Mouse (Mus musculus) MEL (cell line): Measurements from ENCODE around the gene Cby3. TPM values are rescaled to one million over a fixed set of nuclear protein-coding genes. Genes with fewer than 3 reads are reported as not detected.

Experiments used
- DNase-seq: peaks from one replicate; pipeline ENCODE4 v3.0.0; 2011; ENCODE audit warnings: low read depth, low spot score
- H3K27ac ChIP-seq: 2 replicates; pipeline ENCODE4 v1.5.1; 2012; ENCODE audit warnings: low read depth, mild to moderate bottlenecking, control low read depth, low read length, moderate library complexity; ENCODE audit not compliant: control insufficient read depth
- H3K27me3 ChIP-seq, 2 experiments: fragments of 150-350 bp in 1 of 2; sonication (generic) in 1 of 2; 2 replicates each; pipeline ENCODE4 v1.6.1; 2012; ENCODE audit warnings: low read length in 2 of 2, mild to moderate bottlenecking in 2 of 2, improper control_type of control experiment in 1 of 2, moderate library complexity in 1 of 2; ENCODE audit not compliant: insufficient read depth in 2 of 2, control insufficient read depth in 1 of 2
- H3K36me3 ChIP-seq, 2 experiments: 2 replicates each; pipeline ENCODE4 v1.6.1; 2012 to 2014; ENCODE audit warnings: low read length in 2 of 2, improper control_type of control experiment in 1 of 2, inconsistent platforms in 1 of 2, mild to moderate bottlenecking in 1 of 2; ENCODE audit not compliant: insufficient read depth in 2 of 2, control insufficient read depth in 1 of 2
- H3K4me1 ChIP-seq, 2 experiments: fragments of 150-350 bp in 1 of 2; sonication (generic) in 1 of 2; 2 replicates each; pipeline ENCODE4 v1.6.1; 2012; ENCODE audit warnings: low read length in 2 of 2, improper control_type of control experiment in 1 of 2, mild to moderate bottlenecking in 1 of 2; ENCODE audit not compliant: insufficient read depth in 2 of 2, control insufficient read depth in 1 of 2
- H3K4me3 ChIP-seq, 2 experiments: fragments of 150-350 bp in 1 of 2; sonication (generic) in 1 of 2; 2 replicates each; pipeline ENCODE4 v1.5.1; 2012; ENCODE audit warnings: low read depth in 2 of 2, low read length in 2 of 2, mild to moderate bottlenecking in 2 of 2, moderate library complexity in 2 of 2, control low read depth in 1 of 2, improper control_type of control experiment in 1 of 2; ENCODE audit not compliant: control insufficient read depth in 1 of 2, insufficient read depth in 1 of 2
- H3K79me2 ChIP-seq: 2 replicates; pipeline ENCODE4 v1.6.1; 2012; ENCODE audit warnings: mild to moderate bottlenecking, low read length, moderate library complexity; ENCODE audit not compliant: control insufficient read depth, poor library complexity, insufficient read depth
- H3K9ac ChIP-seq: 2 replicates; pipeline ENCODE4 v1.6.1; 2012; ENCODE audit warnings: low read depth, mild to moderate bottlenecking, control low read depth, low read length, moderate library complexity; ENCODE audit not compliant: control insufficient read depth, poor library complexity, severe bottlenecking
- H3K9me3 ChIP-seq: fragments of 150-350 bp; sonication (generic); replicated peaks from 2 replicates; pipeline ENCODE4 v1.6.1; 2012; ENCODE audit warnings: mild to moderate bottlenecking, low read length, improper control_type of control experiment, moderate library complexity; ENCODE audit not compliant: insufficient read depth
- BHLHE40 ChIP-seq: IDR thresholded peaks from 2 replicates; pipeline ENCODE4 v1.6.1; 2012; ENCODE audit warnings: low read depth, mild to moderate bottlenecking, inconsistent platforms, low read length, improper control_type of control experiment, borderline replicate concordance
- CHD1 ChIP-seq: IDR thresholded peaks from 2 replicates; pipeline ENCODE4 v1.6.1; 2012; ENCODE audit warnings: low read depth, mild to moderate bottlenecking, inconsistent platforms, low read length, improper control_type of control experiment
- CHD2 ChIP-seq: IDR thresholded peaks from 2 replicates; pipeline ENCODE4 v1.6.1; 2011; ENCODE audit warnings: low read length, improper control_type of control experiment
- CTCF ChIP-seq, 3 experiments: IDR thresholded peaks in 2 of 3; conservative IDR thresholded peaks in 1 of 3; 2 replicates each; pipeline ENCODE4 v1.5.1; 2011 to 2012; ENCODE audit warnings: low read length in 3 of 3, low read depth in 2 of 3, mild to moderate bottlenecking in 2 of 3, improper control_type of control experiment in 1 of 3, inconsistent platforms in 1 of 3, mixed read lengths in 1 of 3, moderate library complexity in 1 of 3; ENCODE audit not compliant: control insufficient read depth in 1 of 3, insufficient read depth in 1 of 3, poor library complexity in 1 of 3, severe bottlenecking in 1 of 3
- E2F4 ChIP-seq: IDR thresholded peaks from 2 replicates; pipeline ENCODE4 v1.6.1; 2011; ENCODE audit warnings: low read depth, low read length, improper control_type of control experiment, borderline replicate concordance
- ELF1 ChIP-seq: IDR thresholded peaks from 2 replicates; pipeline ENCODE4 v1.6.1; 2014; ENCODE audit warnings: low read depth, mild to moderate bottlenecking, inconsistent platforms, low read length, improper control_type of control experiment, moderate library complexity
- GABPA ChIP-seq: IDR thresholded peaks from 2 replicates; pipeline ENCODE4 v1.6.1; 2012; ENCODE audit warnings: low read depth, mild to moderate bottlenecking, inconsistent platforms, low read length, improper control_type of control experiment, moderate library complexity
- GATA1 ChIP-seq: IDR thresholded peaks from 2 replicates; pipeline ENCODE4 v1.6.1; 2011; ENCODE audit warnings: low read depth, low read length, improper control_type of control experiment
- HCFC1 ChIP-seq: IDR thresholded peaks from 2 replicates; pipeline ENCODE4 v1.6.1; 2012; ENCODE audit warnings: low read depth, mild to moderate bottlenecking, inconsistent platforms, low read length, improper control_type of control experiment, moderate library complexity
- JUND ChIP-seq: IDR thresholded peaks from 2 replicates; pipeline ENCODE4 v1.6.1; 2011; ENCODE audit warnings: low read depth, mild to moderate bottlenecking, improper control_type of control experiment, low read length
- KAT2A ChIP-seq: conservative IDR thresholded peaks from 2 replicates; pipeline ENCODE4 v1.6.1; 2012; ENCODE audit warnings: low read depth, low read length, improper control_type of control experiment, inconsistent platforms
- MAZ ChIP-seq: IDR thresholded peaks from 2 replicates; pipeline ENCODE4 v1.6.1; 2012; ENCODE audit warnings: low read depth, mild to moderate bottlenecking, inconsistent platforms, low read length, improper control_type of control experiment
- MEF2A ChIP-seq: IDR thresholded peaks from 2 replicates; pipeline ENCODE4 v1.6.1; 2014; ENCODE audit warnings: low read depth, mild to moderate bottlenecking, inconsistent platforms, low read length, improper control_type of control experiment; ENCODE audit not compliant: poor library complexity, insufficient replicate concordance, severe bottlenecking; ENCODE audit errors: extremely low read depth
- MXI1 ChIP-seq: IDR thresholded peaks from 2 replicates; pipeline ENCODE4 v1.6.1; 2011; ENCODE audit warnings: mild to moderate bottlenecking, low read depth, low read length, improper control_type of control experiment
- MYB ChIP-seq: IDR thresholded peaks from 2 replicates; pipeline ENCODE4 v1.6.1; 2011; ENCODE audit warnings: mild to moderate bottlenecking, low read depth, low read length, improper control_type of control experiment
- MYC ChIP-seq: IDR thresholded peaks from 2 replicates; pipeline ENCODE4 v1.6.1; 2011; ENCODE audit warnings: low read depth, mild to moderate bottlenecking, low read length, improper control_type of control experiment, moderate library complexity
- NELFE ChIP-seq: IDR thresholded peaks from 2 replicates; pipeline ENCODE4 v1.6.1; 2011; ENCODE audit warnings: low read depth, low read length, improper control_type of control experiment
- NRF1 ChIP-seq: IDR thresholded peaks from 2 replicates; pipeline ENCODE4 v1.6.1; 2014; ENCODE audit warnings: low read depth, mild to moderate bottlenecking, inconsistent platforms, low read length, improper control_type of control experiment, moderate library complexity; ENCODE audit not compliant: poor library complexity, insufficient read depth, severe bottlenecking
- POLR2A ChIP-seq, 2 experiments: IDR thresholded peaks; 2 replicates each; pipeline ENCODE4 v1.6.1; 2011 to 2012; ENCODE audit warnings: low read length in 2 of 2, mild to moderate bottlenecking in 2 of 2, control low read depth in 1 of 2, improper control_type of control experiment in 1 of 2, low read depth in 1 of 2, moderate library complexity in 1 of 2; ENCODE audit not compliant: control insufficient read depth in 1 of 2, insufficient read depth in 1 of 2, poor library complexity in 1 of 2
- POLR2AphosphoS2 ChIP-seq: IDR thresholded peaks from 2 replicates; pipeline ENCODE4 v1.6.1; 2011; ENCODE audit warnings: low read length, improper control_type of control experiment
- RAD21 ChIP-seq: IDR thresholded peaks from 2 replicates; pipeline ENCODE4 v1.6.1; 2011; ENCODE audit warnings: mild to moderate bottlenecking, low read depth, low read length, improper control_type of control experiment
- RCOR1 ChIP-seq: IDR thresholded peaks from 2 replicates; pipeline ENCODE4 v1.6.1; 2012; ENCODE audit warnings: low read depth, mild to moderate bottlenecking, inconsistent platforms, low read length, improper control_type of control experiment
- SIN3A ChIP-seq: IDR thresholded peaks from 2 replicates; pipeline ENCODE4 v1.6.1; 2012; ENCODE audit warnings: low read length, improper control_type of control experiment, inconsistent platforms
- SMC3 ChIP-seq: IDR thresholded peaks from 2 replicates; pipeline ENCODE4 v1.6.1; 2011; ENCODE audit warnings: low read depth, low read length, improper control_type of control experiment
- TBP ChIP-seq: IDR thresholded peaks from 2 replicates; pipeline ENCODE4 v1.8.0; 2011; ENCODE audit warnings: low read depth, low read length, improper control_type of control experiment
- TCF12 ChIP-seq: IDR thresholded peaks from 2 replicates; pipeline ENCODE4 v1.6.1; 2014; ENCODE audit warnings: low read depth, mild to moderate bottlenecking, inconsistent platforms, low read length, improper control_type of control experiment, moderate library complexity
- UBTF ChIP-seq: IDR thresholded peaks from 2 replicates; pipeline ENCODE4 v1.6.1; 2012; ENCODE audit warnings: low read depth, mild to moderate bottlenecking, inconsistent platforms, low read length, improper control_type of control experiment, moderate library complexity, borderline replicate concordance; ENCODE audit not compliant: insufficient read depth
- USF1 ChIP-seq: IDR thresholded peaks from 2 replicates; pipeline ENCODE4 v1.6.1; 2014; ENCODE audit warnings: low read depth, mild to moderate bottlenecking, inconsistent platforms, low read length, improper control_type of control experiment, moderate library complexity
- USF2 ChIP-seq, 2 experiments: IDR thresholded peaks; 2 replicates each; pipeline ENCODE4 v1.6.1; 2011 to 2012; ENCODE audit warnings: improper control_type of control experiment in 2 of 2, low read length in 2 of 2, borderline replicate concordance in 1 of 2, inconsistent platforms in 1 of 2, low read depth in 1 of 2, mild to moderate bottlenecking in 1 of 2; ENCODE audit not compliant: insufficient read depth in 1 of 2
- ZC3H11A ChIP-seq: IDR thresholded peaks from 2 replicates; pipeline ENCODE4 v1.6.1; 2012; ENCODE audit warnings: low read depth, mild to moderate bottlenecking, inconsistent platforms, low read length, improper control_type of control experiment
- ZKSCAN1 ChIP-seq: IDR thresholded peaks from 2 replicates; pipeline ENCODE4 v1.6.1; 2012; ENCODE audit warnings: low read depth, mild to moderate bottlenecking, inconsistent platforms, low read length, improper control_type of control experiment, moderate library complexity
- ZMIZ1 ChIP-seq: IDR thresholded peaks from 2 replicates; pipeline ENCODE4 v1.6.1; 2012; ENCODE audit warnings: low read depth, mild to moderate bottlenecking, inconsistent platforms, low read length, improper control_type of control experiment, moderate library complexity
- ZNF384 ChIP-seq: IDR thresholded peaks from 2 replicates; pipeline ENCODE4 v1.6.1; 2012; ENCODE audit warnings: low read depth, mild to moderate bottlenecking, inconsistent platforms, low read length, improper control_type of control experiment
- polyA plus RNA-seq, 2 experiments: library from polyadenylated mRNA; stranded (reverse) in 1 of 2; unstranded in 1 of 2; fragments of >175 nt in 1 of 2; fragments of >200 nt in 1 of 2; gene quantifications; 2 replicates each; pipeline versions ENCODE4 v1.2.1 to v1.2.4; 2012; ENCODE audit warnings: low replicate concordance in 2 of 2, low read depth in 1 of 2; ENCODE audit not compliant: insufficient read length in 2 of 2, insufficient read depth in 1 of 2, missing spikeins in 1 of 2
- total RNA-seq: library from RNA; depleted of rRNA; stranded (reverse); fragments of 300-350 nt; gene quantifications from 2 replicates; pipeline ENCODE4 v1.2.3, GENCODE M21; 2012

Gene Cby3
- total and polyA plus RNA-seq, 3 experiments = 0.23 to 0.31 TPM; not detected in 1

GRCm38 (mm10) chr11:50323843-50324242, 30.4 kb upstream of the Cby3 start (continued):
- peak; percentile 95 for TF ChIP-seq MXI1
- TF ChIP-seq RCOR1 = 0 out of 2 replicates have a peak, but pooled peaks have one; percentile 27
- TF ChIP-seq, all 39 proteins: peak for 20

GRCm38 (mm10) chr11:50324751-50325471, 29.4 kb upstream of the Cby3 start:
- peaks cover 21 to 67% of the 10 kb centered on the region in 2 experiments for H3K36me3 ChIP-seq
- peak overlapping the region; percentile 90 for H3K9ac ChIP-seq
- no peaks in the 10 kb centered on the region for H3K27me3 ChIP-seq
- H3K79me2 ChIP-seq = peaks cover 58% of the 10 kb centered on the region
- peaks cover 21 to 24% of the 10 kb centered on the region in 2 experiments for H3K4me1 ChIP-seq
- no peaks in the 10 kb centered on the region for H3K9me3 ChIP-seq
- peak overlapping the region; percentile 79 to 93 for H3K4me3 ChIP-seq
- peak; percentile 72 for DNase-seq
- H3K27ac ChIP-seq = peak overlapping the region; percentile 58
- TF ChIP-seq TBP = 0 out of 2 replicates have a peak, but pooled peaks have one; percentile 28
- no peak for TF ChIP-seq NELFE
- TF ChIP-seq POLR2A (IDR thresholded peaks at IDR 0.05; ENCODE audit: control insufficient read depth in 1 of 2, insufficient read depth in 1 of 2, low read depth in 1 of 2, low read length in 2 of 2, poor library complexity in 1 of 2) = no peak
- no peak for TF ChIP-seq GABPA
- no peak for TF ChIP-seq E2F4
- peak; percentile 55 for TF ChIP-seq GATA1
- TF ChIP-seq MXI1 = no peak
- TF ChIP-seq MAZ = no peak
- no peak for TF ChIP-seq ELF1
- 0 out of 2 replicates have a peak, but pooled peaks have one; percentile 26 for TF ChIP-seq POLR2AphosphoS2
- TF ChIP-seq TCF12 = no peak
- no peak for TF ChIP-seq MYB
- TF ChIP-seq USF2 (IDR thresholded peaks at IDR 0.05; ENCODE audit: borderline replicate concordance in 1 of 2, insufficient read depth in 1 of 2, low read depth in 1 of 2, low read length in 2 of 2) = no peak
- TF ChIP-seq SMC3 = no peak
- no peak for TF ChIP-seq ZKSCAN1
- no peak for TF ChIP-seq KAT2A
- no peak for TF ChIP-seq MEF2A
- TF ChIP-seq UBTF = no peak
- no peak for TF ChIP-seq JUND
- TF ChIP-seq RCOR1 = no peak
- no peak for TF ChIP-seq ZNF384
- TF ChIP-seq CHD2 = no peak
- no peak for TF ChIP-seq RAD21
- TF ChIP-seq SIN3A = peak; percentile 51
- TF ChIP-seq CHD1 = peak; percentile 96
- TF ChIP-seq CTCF (IDR thresholded peaks at IDR 0.05 in 2 of 3, conservative IDR thresholded peaks at IDR 0.05 in 1 of 3; ENCODE audit: control insufficient read depth in 1 of 3, insufficient read depth in 1 of 3, low read depth in 2 of 3, low read length in 3 of 3, poor library complexity in 1 of 3, severe bottlenecking in 1 of 3) = no peak
- TF ChIP-seq HCFC1 = peak; percentile 28; the same call in 1 of the 2 replicates
- no peak for TF ChIP-seq USF1
- no peak for TF ChIP-seq NRF1
- no peak for TF ChIP-seq ZMIZ1
- TF ChIP-seq MYC = no peak
- no peak for TF ChIP-seq ZC3H11A
- peak; percentile 58; the same call in 1 of the 2 replicates for TF ChIP-seq BHLHE40
